In the genomic region with DNA sequence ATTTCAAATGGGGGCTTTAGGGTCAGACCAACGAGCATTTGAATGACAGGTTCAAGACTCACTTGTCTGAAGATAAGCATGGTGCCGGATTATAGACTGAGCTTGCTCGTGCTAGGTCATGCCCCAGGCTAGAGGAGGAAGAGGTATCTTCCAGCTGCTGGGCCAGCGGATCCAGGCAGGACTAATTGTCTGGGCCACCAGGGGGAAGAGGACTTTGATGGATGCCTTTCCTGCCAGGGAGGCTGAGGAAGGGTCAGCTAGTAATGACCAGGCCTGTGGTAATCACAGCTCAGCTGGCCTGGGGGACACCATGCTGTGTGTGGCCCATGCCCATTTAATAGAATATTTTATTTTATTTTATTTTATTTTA, we compare ENCODE assay signal across 22 mouse cellular contexts. TPM values are rescaled to one million over a fixed set of nuclear protein-coding genes. Genes with fewer than 3 reads are reported as not detected.
A peak's percentile ranks its signal among the peaks of the same experiment; 100 is the strongest.
DNase-seq lines count a peak whose midpoint lies in the region; ATAC-seq lines count a peak whose summit lies in the region.
"Had no signal": no experiment of that assay in that cellular context is flagged by ENCODE, and none has a peak within 500 bp of the region (broad histone marks: within the 10 kb centered on the region; RNA-seq: fewer than 3 reads in every experiment).

No protein-coding gene starts in this region.

- H3K9me3 ChIP-seq in kidney, embryonic 14.5 days (ENCODE audit: control insufficient read depth, low read length) = peaks cover 5% of the 10 kb centered on the region; the same call in 1 of the 2 replicates
- H3K9me3 ChIP-seq in neural tube, embryonic 11.5 days (ENCODE audit: control insufficient read depth, low read length) = no peaks in the 10 kb centered on the region
- no peaks in the 10 kb centered on the region for H3K9me3 ChIP-seq in liver, embryonic 11.5 days (ENCODE audit: control insufficient read depth, low read length)
- H3K9me3 ChIP-seq: heart, embryonic 15.5 days had no signal

- H3K9ac ChIP-seq in kidney, embryonic 14.5 days (ENCODE audit: low read depth, low read length) = no peak overlapping the region
- no peak overlapping the region for H3K9ac ChIP-seq in neural tube, embryonic 11.5 days (ENCODE audit: low read length)
- H3K9ac ChIP-seq in liver, embryonic 11.5 days (ENCODE audit: low read depth, low read length) = no peak overlapping the region
- H3K9ac ChIP-seq: forebrain, embryonic 13.5 days; forebrain, postnatal 0 days; heart, embryonic 15.5 days had no signal

- H3K4me1 ChIP-seq in kidney, embryonic 14.5 days (ENCODE audit: control insufficient read depth, insufficient read depth, low read length) = no peaks in the 10 kb centered on the region
- peaks cover 14% of the 10 kb centered on the region; the same call in 1 of the 2 replicates for H3K4me1 ChIP-seq in neural tube, embryonic 11.5 days (ENCODE audit: control insufficient read depth, insufficient read depth, low read length)
- H3K4me1 ChIP-seq in liver, embryonic 11.5 days (replicated peaks; ENCODE audit: control insufficient read depth, insufficient read depth, low read length) = no peaks in the 10 kb centered on the region

- H3K4me3 ChIP-seq in kidney, embryonic 14.5 days (ENCODE audit: low read length) = no peak overlapping the region
- H3K4me3 ChIP-seq in neural tube, embryonic 11.5 days (ENCODE audit: low read depth, low read length) = no peak overlapping the region
- no peak overlapping the region for H3K4me3 ChIP-seq in liver, embryonic 11.5 days (ENCODE audit: low read depth, low read length)
- H3K4me3 ChIP-seq: embryonic facial prominence, embryonic 10.5 days; forebrain, embryonic 13.5 days; heart, adult 2 months; heart, embryonic 15.5 days had no signal

- H3K36me3 ChIP-seq in kidney, embryonic 14.5 days (ENCODE audit: control insufficient read depth, insufficient read depth, low read length) = no peaks in the 10 kb centered on the region
- H3K36me3 ChIP-seq in neural tube, embryonic 11.5 days (ENCODE audit: control insufficient read depth, insufficient read depth, low read length) = no peaks in the 10 kb centered on the region
- H3K36me3 ChIP-seq in liver, embryonic 11.5 days (ENCODE audit: control insufficient read depth, insufficient read depth, low read length) = no peaks in the 10 kb centered on the region
- H3K36me3 ChIP-seq: embryonic facial prominence, embryonic 10.5 days; G1E; heart, embryonic 15.5 days had no signal

- H3K27ac ChIP-seq in kidney, embryonic 14.5 days (ENCODE audit: low read depth, low read length) = no peak overlapping the region
- H3K27ac ChIP-seq in neural tube, embryonic 11.5 days (ENCODE audit: low read depth, low read length) = 0 out of 2 replicates have a peak overlapping the region, but pooled peaks have one; percentile 14
- no peak overlapping the region for H3K27ac ChIP-seq in liver, embryonic 11.5 days (ENCODE audit: low read depth, low read length)
- H3K27ac ChIP-seq: embryonic facial prominence, embryonic 10.5 days; forebrain, embryonic 13.5 days; heart, adult 2 months; heart, embryonic 15.5 days had no signal

- peaks cover 11% of the 10 kb centered on the region for H3K27me3 ChIP-seq in kidney, embryonic 14.5 days (ENCODE audit: control insufficient read depth, insufficient read depth, low read length)
- 0 out of 2 replicates have a peak, but pooled peaks cover 2% of the 10 kb centered on the region for H3K27me3 ChIP-seq in neural tube, embryonic 11.5 days (ENCODE audit: control insufficient read depth, insufficient read depth, low read length)
- H3K27me3 ChIP-seq in liver, embryonic 11.5 days (replicated peaks; ENCODE audit: control insufficient read depth, insufficient read depth, low read length) = peaks cover 29% of the 10 kb centered on the region
- H3K27me3 ChIP-seq: forebrain, embryonic 13.5 days had no signal

- peak; percentile 60 for DNase-seq in embryo, embryonic 10 days (ENCODE audit: low spot score)
- no peak for DNase-seq in embryo, embryonic 11 days
- DNase-seq in kidney, postnatal 4 days = no peak
- peak; percentile 53 for DNase-seq in neural tube, embryonic 11.5 days (ENCODE audit: low spot score)
- no peak for DNase-seq in liver
- no peak for DNase-seq in liver, embryonic 11.5 days (ENCODE audit: low spot score)
- DNase-seq: adrenal gland, adult 8-10 months; adrenal gland, postnatal 36 days; B cell, adult 2 months; cerebellum, adult 2 months; forebrain, postnatal 0 days; gastrocnemius, postnatal 14 days; heart, adult 2 months; heart, postnatal 14 days had no signal

- H3K4me2 ChIP-seq in kidney, embryonic 14.5 days (replicated peaks; ENCODE audit: low read depth, low read length) = no peak overlapping the region
- no peak overlapping the region for H3K4me2 ChIP-seq in neural tube, embryonic 11.5 days (ENCODE audit: low read depth)
- H3K4me2 ChIP-seq in liver, embryonic 11.5 days = no peak overlapping the region
- H3K4me2 ChIP-seq: forebrain, embryonic 13.5 days; heart, embryonic 11.5 days; heart, embryonic 15.5 days had no signal

- WGBS in kidney, embryonic 14.5 days = 10% methylated on average over 4 of the region's 4 CpGs
- 13% methylated on average over 4 of the region's 4 CpGs for whole genome bisulfite sequencing in neural tube, embryonic 11.5 days
- 37% methylated on average over 4 of the region's 4 CpGs for WGBS in liver, embryonic 11.5 days

- ATAC-seq in kidney, embryonic 14.5 days (ENCODE audit: low FRiP score, low TSS enrichment) = 0 out of 2 replicates have a peak, but pooled peaks have one; percentile 16
- peak; percentile 61 for ATAC-seq in neural tube, embryonic 11.5 days (ENCODE audit: insufficient read depth, low FRiP score, low TSS enrichment)
- ATAC-seq in liver, embryonic 11.5 days (replicated peaks; ENCODE audit: low FRiP score) = no peak
- ATAC-seq: CD4-positive, CD25-positive, alpha-beta regulatory T cell, adult 4 months; forebrain, embryonic 13.5 days; forebrain, postnatal 0 days; inflammation-experienced regulatory T-cells, adult 6 months had no signal

RNA-seq across cellular contexts. Expression of a gene that starts 11.2 kb away (rescaled TPM):
- polyA plus RNA-seq in kidney, embryonic 14.5 days (2014; fragmentation: Nextera tagmentation; extraction: Ambion mirVana) = 0.13 TPM in 1 of 2 replicates, not detected in the other
- 2.6 and 3.4 TPM in 2 replicates for polyA plus RNA-seq in neural tube, embryonic 11.5 days (2014; fragmentation: Nextera tagmentation; extraction: Ambion mirVana)
- polyA plus RNA-seq in liver, embryonic 11.5 days (2014; fragmentation: Nextera tagmentation; extraction: Ambion mirVana) = 0.33 TPM in 1 of 2 replicates, not detected in the other
- polyA plus RNA-seq: G1E; heart, adult 2 months had no signal

RNA-seq across cellular contexts. Expression of a gene that starts 53.3 kb away (rescaled TPM):
- polyA plus RNA-seq in kidney, embryonic 14.5 days (2014; fragmentation: Nextera tagmentation; extraction: Ambion mirVana) = 59.8 and 77.4 TPM in 2 replicates
- 75.5 and 82.3 TPM in 2 replicates for polyA plus RNA-seq in neural tube, embryonic 11.5 days (2014; fragmentation: Nextera tagmentation; extraction: Ambion mirVana)
- 45.1 and 54.6 TPM in 2 replicates for polyA plus RNA-seq in liver, embryonic 11.5 days (2014; fragmentation: Nextera tagmentation; extraction: Ambion mirVana)

RNA-seq across cellular contexts. Expression of a gene that starts 53.6 kb away (rescaled TPM):
- 800 and 1,083 TPM in 2 replicates for polyA plus RNA-seq in kidney, embryonic 14.5 days (2014; fragmentation: Nextera tagmentation; extraction: Ambion mirVana)
- polyA plus RNA-seq in neural tube, embryonic 11.5 days (2014; fragmentation: Nextera tagmentation; extraction: Ambion mirVana) = 505 and 528 TPM in 2 replicates
- 823 and 891 TPM in 2 replicates for polyA plus RNA-seq in liver, embryonic 11.5 days (2014; fragmentation: Nextera tagmentation; extraction: Ambion mirVana)

Comparison
In these comparisons a context has a peak if more than half of its experiments do, and no peak if none do; other contexts are left out.
1. DNase-seq: peak in embryo, embryonic 10 days (single experiment) and neural tube, embryonic 11.5 days (single experiment); none in embryo, embryonic 11 days (single experiment), kidney, postnatal 4 days (0 of 2), liver (single experiment) and liver, embryonic 11.5 days (single experiment).